Mouse (Mus musculus) macrophage (primary cell): ENCODE measurements around the gene Mbnl2. TPM values are rescaled to one million over a fixed set of nuclear protein-coding genes. Genes with fewer than 3 reads are reported as not detected.
A peak's percentile ranks its signal among the peaks of the same experiment; 100 is the strongest.

Experiments
- H3K27ac ChIP-seq: fragments of 350-480 bp; formaldehyde crosslinking; 2 replicates; pipeline ENCODE4 v1.9.0; 2021
- H3K36me3 ChIP-seq: fragments of 350-480 bp; formaldehyde crosslinking; 2 replicates; pipeline ENCODE4 v1.9.0; 2021; ENCODE audit errors: inconsistent target
- H3K4me3 ChIP-seq: fragments of 350-480 bp; formaldehyde crosslinking; 2 replicates; pipeline ENCODE4 v1.9.0; 2021; ENCODE audit errors: inconsistent target
- H3K79me2 ChIP-seq: fragments of 350-480 bp; formaldehyde crosslinking; 2 replicates; pipeline ENCODE4 v1.9.0; 2021; ENCODE audit errors: inconsistent target
- WGBS: methylation state at CpG from one replicate; pipeline ENCODE4 v1.1.7; 2026; ENCODE audit warnings: inconsistent platforms; ENCODE audit not compliant: missing documents; 5-methylcytosine and 5-hydroxymethylcytosine counted together
- polyA plus RNA-seq: library from polyadenylated mRNA; stranded (reverse); fragments of 250-400 nt; gene quantifications from 3 replicates; pipeline ENCODE4 v1.2.4, GENCODE M21; 2018; ENCODE audit warnings: inconsistent platforms

Mbnl2 gene
- polyA plus RNA-seq, 1 experiment from 2014 or later, result 126 TPM

DNA sequence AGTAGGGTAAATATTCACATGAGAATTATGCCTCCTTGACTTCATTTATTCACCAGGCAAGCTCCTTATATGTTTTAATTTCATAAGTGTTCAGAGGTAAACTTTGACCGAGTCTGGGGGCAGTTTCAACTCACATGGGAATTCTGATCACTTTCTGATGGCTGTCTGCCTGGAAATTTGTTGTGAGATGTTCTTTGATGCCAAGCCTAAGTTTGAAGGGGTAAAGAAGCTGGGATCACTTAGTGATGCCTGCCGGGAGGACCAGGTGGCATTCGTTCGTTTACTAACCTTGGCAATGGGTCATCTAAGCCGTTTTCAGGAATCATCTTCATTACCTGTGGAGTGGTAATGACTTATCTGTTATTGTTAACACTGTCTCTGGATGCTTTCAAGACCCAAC lies 23.0 kb downstream of the Mbnl2 start:
- no peak overlapping the region for H3K4me3 ChIP-seq
- H3K36me3 ChIP-seq, result 0 out of 2 replicates have a peak, but pooled peaks cover 6% of the 10 kb centered on the region
- WGBS, result 83% methylated on average over 5 of the region's 5 CpGs
- H3K79me2 ChIP-seq, result peaks cover 100% of the 10 kb centered on the region
- H3K27ac ChIP-seq, result no peak overlapping the region

DNA sequence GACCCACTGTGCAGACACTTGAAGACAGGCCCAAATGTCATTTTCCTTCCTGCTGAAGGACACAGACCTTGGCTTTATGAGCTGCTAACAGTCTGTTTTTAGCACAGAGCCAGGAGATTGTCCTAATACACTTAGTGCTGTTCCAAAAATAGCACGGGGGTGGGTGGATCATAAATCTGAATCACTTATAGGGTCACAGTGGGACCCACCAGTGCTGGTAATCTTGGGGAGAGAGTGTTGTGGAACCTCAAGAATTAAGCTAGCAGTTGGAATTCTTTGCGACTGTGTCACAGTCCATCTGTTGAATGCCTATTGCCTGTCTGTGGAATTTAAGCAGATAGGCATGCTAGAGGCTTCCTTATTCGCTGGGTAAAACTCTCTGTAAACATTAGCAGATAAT lies 24.2 kb downstream of the Mbnl2 start:
- no peaks in the 10 kb centered on the region for H3K36me3 ChIP-seq
- peaks cover 100% of the 10 kb centered on the region for H3K79me2 ChIP-seq
- WGBS, result 76% methylated on average over 3 of the region's 3 CpGs
- no peak overlapping the region for H3K4me3 ChIP-seq
- no peak overlapping the region for H3K27ac ChIP-seq

DNA sequence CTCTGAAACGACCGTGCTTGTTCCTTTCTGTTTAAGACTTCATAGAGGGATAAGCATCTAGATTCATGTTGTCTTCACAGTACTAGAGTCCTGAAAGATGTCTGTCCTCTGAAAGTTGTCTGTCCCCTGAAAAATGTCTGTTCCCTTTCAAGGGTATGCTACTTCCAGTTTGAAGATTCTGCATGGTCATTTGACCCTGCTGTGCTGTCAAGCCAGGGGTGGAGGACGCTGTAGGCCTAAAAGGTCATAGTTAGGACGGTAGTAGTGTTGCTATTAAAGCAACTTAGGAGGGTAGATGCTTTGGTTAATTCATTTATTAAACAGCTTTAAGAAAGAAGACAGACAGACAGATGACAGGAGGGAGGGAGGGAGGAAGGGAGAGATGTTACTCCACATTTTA lies 24.7 kb downstream of the Mbnl2 start:
- no peak overlapping the region for H3K4me3 ChIP-seq
- WGBS, result 88% methylated on average over 4 of the region's 4 CpGs
- H3K79me2 ChIP-seq, result peaks cover 100% of the 10 kb centered on the region
- H3K27ac ChIP-seq, result no peak overlapping the region
- no peaks in the 10 kb centered on the region for H3K36me3 ChIP-seq

DNA sequence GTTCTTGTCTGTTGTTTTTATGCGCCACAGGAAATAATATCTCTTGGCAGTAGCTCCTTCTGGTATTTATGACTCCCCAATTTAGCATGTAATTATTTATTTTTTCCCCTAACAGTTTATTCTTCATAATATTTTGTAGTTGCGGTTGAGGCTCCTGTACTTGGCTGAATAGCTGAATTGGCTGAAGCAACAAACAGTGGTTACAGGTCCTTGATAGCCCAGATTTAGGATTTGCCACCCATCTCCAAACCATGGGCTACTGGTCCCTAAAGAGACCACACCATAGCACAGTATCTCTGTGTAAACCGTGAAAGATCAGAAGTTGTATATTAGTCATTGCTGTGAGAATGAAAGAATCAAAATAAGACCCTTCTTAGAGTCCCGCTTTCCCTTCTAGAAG lies 25.3 kb downstream of the Mbnl2 start:
- Histone ChIP-seq H3K27ac (no peak overlapping the region), H3K79me2 (peaks cover 100% of the 10 kb centered on the region), H3K4me3 (no peak overlapping the region), H3K36me3 (no peaks in the 10 kb centered on the region)
- 94% methylated on average over 4 of the region's 4 CpGs for WGBS

DNA sequence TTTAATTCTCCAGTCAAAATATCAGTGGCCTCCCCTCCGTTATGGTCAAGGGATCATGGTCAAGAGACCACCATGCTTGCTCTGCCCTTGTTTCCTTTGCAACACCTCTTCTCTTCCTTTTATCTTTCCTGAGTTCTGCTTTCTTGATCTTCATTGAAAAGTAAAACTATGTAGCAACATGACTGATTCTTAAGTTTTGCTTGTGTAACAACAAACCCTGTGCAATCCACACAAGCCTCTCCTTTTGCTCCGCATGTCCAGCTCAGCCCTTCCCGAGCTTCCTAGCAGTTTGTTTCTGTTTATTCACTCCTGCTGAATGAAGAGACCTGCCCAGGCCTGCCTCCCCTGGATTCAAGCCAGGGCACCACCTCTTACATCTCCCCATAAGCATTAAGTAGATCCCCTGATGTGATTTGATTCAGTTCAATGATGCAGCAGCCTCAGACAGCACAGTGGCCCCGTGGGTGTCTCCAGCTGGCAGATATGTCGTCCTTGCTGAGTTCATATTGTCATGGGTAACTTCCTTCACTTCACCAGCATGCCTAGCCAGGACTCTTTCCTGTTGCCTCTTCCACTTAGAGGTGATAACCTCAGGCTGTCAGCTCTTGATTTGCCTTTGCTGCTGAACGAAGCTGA lies 27.6 kb downstream of the Mbnl2 start:
- Histone ChIP-seq H3K27ac (no peak overlapping the region), H3K36me3 (no peaks in the 10 kb centered on the region), H3K4me3 (no peak overlapping the region), H3K79me2 (peaks cover 100% of the 10 kb centered on the region)
- WGBS, result 26% methylated on average over 6 of the region's 6 CpGs

DNA sequence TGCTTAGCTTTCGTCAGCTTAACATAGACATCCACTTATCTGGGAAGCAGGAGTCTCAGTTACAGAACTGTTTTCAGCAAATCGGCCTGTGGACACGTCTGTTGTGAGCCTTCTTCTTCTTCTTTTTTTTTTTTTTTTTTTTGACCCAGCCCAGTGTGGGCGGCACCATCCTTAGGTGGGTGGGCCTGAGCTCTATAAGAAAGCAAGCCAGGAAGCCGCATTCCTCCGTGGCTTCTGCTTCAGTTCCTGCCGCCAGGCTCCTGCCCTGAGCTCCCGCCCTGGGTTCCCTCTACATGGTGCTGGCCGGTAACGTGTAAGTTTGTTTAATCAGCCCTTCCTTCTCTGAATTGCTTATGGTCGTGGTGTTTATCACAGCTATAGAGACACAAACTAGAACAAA lies 30.8 kb downstream of the Mbnl2 start:
- Histone ChIP-seq H3K36me3 (no peaks in the 10 kb centered on the region), H3K79me2 (peaks cover 100% of the 10 kb centered on the region), H3K27ac (no peak overlapping the region), H3K4me3 (no peak overlapping the region)
- WGBS, result 52% methylated on average over 9 of the region's 11 CpGs

DNA sequence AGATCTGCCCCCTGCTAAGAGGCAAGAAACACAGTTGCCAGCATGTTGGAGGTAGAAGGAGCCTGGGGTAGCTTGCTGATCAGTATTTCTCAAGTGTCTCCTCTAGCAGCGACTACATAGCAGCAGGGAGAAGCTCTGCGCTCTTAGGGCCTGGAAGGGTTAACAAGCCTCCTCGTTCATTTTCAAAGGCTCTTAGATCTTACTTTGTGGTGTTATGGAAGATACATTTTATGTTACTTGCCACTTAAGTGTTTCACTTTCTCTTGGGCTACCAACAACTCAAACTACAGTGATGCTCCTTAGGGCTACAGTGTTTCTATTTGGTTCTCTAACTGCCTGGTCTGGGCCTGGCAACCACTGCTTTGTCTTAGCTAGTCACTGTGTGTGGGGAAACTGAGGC lies 31.9 kb downstream of the Mbnl2 start:
- 75% methylated on average over 3 of the region's 3 CpGs for WGBS
- H3K27ac ChIP-seq, result peak overlapping the region; percentile 8; the same call in 1 of the 2 replicates
- no peak overlapping the region for H3K4me3 ChIP-seq
- H3K36me3 ChIP-seq, result no peaks in the 10 kb centered on the region
- peaks cover 100% of the 10 kb centered on the region for H3K79me2 ChIP-seq

DNA sequence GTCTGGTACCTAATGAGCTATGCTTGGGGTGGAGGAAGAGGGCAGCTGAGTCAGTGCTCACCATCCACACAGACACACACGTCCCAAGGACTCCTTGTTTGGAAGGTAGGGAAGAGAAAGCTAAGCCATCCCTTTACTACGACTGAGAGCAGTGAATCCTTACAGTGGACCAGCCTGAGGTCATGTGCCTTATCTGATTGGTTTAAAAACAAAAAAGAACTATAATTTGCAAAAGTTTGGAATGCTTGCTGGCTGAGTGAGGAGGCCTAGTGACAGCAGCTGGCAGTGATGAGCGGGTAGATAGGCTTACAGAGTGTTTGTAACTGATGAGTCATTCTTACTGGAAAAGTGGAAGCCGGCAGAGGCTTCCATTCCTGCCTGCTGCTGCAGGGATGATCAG lies 32.5 kb downstream of the Mbnl2 start:
- Histone ChIP-seq H3K4me3 (no peak overlapping the region), H3K79me2 (peaks cover 100% of the 10 kb centered on the region), H3K27ac (peak overlapping the region; percentile 8; the same call in 1 of the 2 replicates), H3K36me3 (peaks cover 3% of the 10 kb centered on the region; the same call in 1 of the 2 replicates)
- 51% methylated on average over 4 of the region's 4 CpGs for WGBS

DNA sequence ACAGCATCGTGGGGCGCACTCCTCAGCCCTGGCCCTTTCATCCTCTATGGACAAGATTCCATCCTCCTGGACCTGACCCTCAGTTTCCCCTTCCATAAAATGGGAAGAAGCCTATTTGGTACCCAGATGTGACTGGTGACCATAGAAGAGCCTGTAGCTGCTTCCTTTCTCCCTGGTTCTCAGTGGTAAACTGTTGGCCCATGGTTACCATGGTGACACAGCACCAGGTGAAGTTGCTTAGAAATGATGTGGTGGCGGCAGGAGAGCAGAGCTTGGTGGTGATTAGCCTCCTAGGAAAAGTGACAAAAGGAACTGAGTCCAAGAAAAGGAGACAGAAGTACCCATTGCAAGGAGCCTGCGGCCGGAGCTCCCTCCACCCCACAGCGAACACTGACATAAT lies 34.2 kb downstream of the Mbnl2 start:
- Histone ChIP-seq H3K27ac (no peak overlapping the region), H3K36me3 (peaks cover 5% of the 10 kb centered on the region; the same call in 1 of the 2 replicates), H3K79me2 (peaks cover 100% of the 10 kb centered on the region), H3K4me3 (no peak overlapping the region)
- 95% methylated on average over 6 of the region's 6 CpGs for WGBS

DNA sequence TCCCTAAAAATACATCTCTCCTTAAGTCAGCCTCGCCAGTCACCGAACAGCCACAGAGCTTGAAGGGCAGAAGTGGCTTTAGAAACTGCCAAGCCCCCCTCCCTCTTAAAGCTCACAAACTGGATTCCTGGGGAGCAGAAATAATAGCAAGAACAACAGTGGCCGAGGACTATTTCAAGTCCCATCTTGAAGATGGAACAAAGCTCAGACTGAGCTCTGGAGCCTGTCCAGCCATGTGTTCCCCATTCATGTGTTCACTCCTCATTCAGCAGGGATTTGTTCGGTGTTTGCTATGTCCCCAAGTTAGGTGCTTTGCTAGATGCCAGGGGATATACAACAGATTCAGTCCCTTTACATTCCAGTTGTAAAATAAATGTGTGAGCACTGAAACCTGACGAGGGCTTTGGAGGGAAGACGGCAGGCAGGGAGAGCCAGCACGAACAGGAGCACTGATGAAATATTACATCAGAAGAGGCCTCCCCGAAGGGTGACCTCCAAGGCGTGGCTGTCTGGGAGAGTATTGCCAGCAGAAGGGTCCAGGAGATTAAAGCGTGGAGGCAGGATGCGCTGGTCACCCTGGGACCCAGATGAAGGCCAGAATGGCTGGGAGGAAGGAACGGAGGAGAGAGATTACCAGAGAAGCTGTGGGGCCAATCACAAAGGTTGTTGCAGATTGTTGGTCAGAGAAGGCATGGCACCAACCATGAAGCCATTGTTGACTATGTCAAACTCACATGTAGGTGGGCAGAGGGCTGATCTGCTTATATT lies 36.0 kb downstream of the Mbnl2 start:
- no peak overlapping the region for H3K27ac ChIP-seq
- WGBS, result 94% methylated on average over 12 of the region's 12 CpGs
- H3K36me3 ChIP-seq, result peaks cover 5% of the 10 kb centered on the region; the same call in 1 of the 2 replicates
- peaks cover 100% of the 10 kb centered on the region for H3K79me2 ChIP-seq
- H3K4me3 ChIP-seq, result no peak overlapping the region

DNA sequence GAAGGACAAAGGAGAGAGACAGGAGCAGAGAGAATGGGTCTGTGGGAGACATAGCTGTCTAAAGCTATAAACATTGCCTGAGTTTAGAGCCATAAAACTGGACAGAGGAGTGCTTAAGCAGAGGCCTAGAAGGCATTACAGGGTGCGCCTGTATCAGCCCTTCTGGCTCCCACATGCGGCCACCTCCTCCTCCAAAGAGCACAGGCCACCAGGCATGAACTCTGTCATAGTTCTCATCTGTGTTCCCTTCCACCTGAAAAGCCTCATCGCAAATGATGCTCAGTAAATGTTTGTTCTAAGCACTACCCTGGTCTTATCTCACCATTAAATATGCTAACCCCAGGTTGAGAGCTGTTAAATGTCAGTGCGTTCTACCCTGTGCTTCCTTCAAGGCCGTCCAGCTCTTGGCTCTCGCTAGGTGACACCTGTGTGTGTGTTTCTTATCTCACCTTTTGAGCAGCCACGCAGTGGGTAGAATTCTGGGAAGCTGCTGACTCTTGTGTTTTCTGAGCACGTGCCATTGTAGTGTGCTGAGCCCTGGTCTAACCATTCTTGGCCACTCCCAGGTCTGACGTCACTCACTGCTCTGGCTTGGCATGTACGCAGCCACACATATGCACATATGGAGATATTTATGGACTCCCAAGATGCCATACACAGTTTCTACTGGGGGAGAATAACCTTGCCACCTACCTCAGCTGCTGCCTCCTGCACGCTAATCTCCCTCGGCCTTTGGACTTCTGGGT lies 37.4 kb downstream of the Mbnl2 start:
- Histone ChIP-seq H3K27ac (no peak overlapping the region), H3K36me3 (peaks cover 5% of the 10 kb centered on the region; the same call in 1 of the 2 replicates), H3K79me2 (peaks cover 100% of the 10 kb centered on the region), H3K4me3 (no peak overlapping the region)
- 94% methylated on average over 12 of the region's 12 CpGs for WGBS

DNA sequence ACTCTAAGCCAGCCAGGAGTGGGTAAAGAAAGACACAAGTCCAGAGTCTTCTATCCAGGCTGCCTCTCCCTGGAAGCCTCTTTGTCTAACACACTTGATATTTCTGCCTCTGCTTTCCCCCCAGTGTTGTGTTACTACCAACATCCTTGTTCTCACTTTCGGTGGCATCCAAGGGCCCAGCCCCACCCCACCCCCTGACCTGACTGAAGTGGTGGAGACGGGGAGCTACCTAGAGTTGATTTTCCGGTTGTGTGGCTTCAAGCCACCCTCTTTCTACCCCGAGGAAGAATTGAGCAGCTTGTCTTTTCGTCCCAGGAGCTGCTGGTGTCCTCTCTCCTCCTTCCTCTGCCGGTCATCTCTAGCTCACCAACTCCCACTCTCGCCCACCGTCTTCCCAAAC lies 38.0 kb downstream of the Mbnl2 start:
- WGBS, result 83% methylated on average over 7 of the region's 8 CpGs
- Histone ChIP-seq H3K36me3 (peaks cover 5% of the 10 kb centered on the region; the same call in 1 of the 2 replicates), H3K79me2 (peaks cover 100% of the 10 kb centered on the region), H3K4me3 (no peak overlapping the region), H3K27ac (no peak overlapping the region)

DNA sequence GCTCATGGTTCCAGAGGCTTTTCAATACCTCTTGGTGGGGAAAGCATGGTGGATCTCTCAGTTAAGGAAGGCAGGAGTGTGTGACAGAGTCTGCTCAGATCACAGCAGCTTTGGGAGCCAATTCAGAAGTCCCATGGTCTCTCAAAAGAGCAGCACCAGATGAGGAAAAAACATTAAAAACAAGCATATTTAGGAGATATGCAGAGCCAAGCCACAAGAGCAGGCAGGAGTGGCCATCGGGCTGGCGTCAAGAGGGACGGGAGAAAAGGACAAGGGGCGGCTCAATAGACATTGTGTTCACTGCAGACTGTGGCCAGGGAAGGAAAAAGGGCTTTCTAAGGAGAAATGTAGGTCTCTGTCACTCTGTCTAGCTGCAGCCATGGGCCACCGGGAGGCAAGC lies 40.3 kb downstream of the Mbnl2 start:
- WGBS, result 93% methylated on average over 5 of the region's 5 CpGs
- no peak overlapping the region for H3K27ac ChIP-seq

DNA sequence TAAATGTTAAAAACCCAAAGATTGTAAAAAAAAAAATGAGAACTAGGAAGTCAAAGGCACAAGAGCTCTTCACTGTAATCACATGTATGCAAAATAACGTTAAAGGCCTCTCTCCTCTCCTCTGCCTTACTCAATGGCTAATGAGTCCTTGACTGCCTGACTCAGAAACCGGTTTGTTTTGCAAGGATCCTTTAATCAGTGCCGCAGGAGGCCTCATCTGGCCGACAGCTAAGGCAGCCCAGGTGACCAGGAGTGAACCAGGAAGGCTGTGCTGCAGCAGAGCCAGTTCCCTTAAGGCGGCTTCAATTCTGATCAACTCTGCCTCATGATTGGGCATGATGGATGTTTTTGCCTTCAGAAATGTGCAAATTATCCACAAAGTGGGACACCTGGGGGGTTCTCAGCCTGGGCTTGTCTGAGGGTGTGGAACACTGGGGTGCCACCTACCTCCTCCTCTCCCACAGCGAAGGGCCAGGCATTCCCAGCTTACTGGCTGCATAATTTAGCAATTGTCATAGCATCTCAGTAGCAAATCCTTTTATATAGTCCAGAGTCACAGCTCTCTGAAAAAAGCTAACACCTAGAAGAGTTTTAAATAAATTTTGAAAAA lies 43.0 kb downstream of the Mbnl2 start:
- no peaks in the 10 kb centered on the region for H3K36me3 ChIP-seq
- no peak overlapping the region for H3K27ac ChIP-seq
- 82% methylated on average over 6 of the region's 6 CpGs for WGBS
- peaks cover 100% of the 10 kb centered on the region for H3K79me2 ChIP-seq
- no peak overlapping the region for H3K4me3 ChIP-seq

More for the DNA sequence above, 40.3 kb downstream of the Mbnl2 start:
- Histone ChIP-seq H3K4me3 (no peak overlapping the region), H3K79me2 (peaks cover 100% of the 10 kb centered on the region), H3K36me3 (peaks cover 5% of the 10 kb centered on the region; the same call in 1 of the 2 replicates)
